Mouse (Mus musculus) heart, adult 2 months (tissue): Measurements from ENCODE around the gene Tfap4.
A peak's percentile ranks its signal among the peaks of the same experiment; 100 is the strongest.

Experiments
- CTCF ChIP-seq: fragments of 200-600 bp; IDR thresholded peaks from 2 replicates; pipeline ENCODE4 v1.8.1; 2022; ENCODE audit warnings: antibody characterized with exemption, mild to moderate bottlenecking, moderate library complexity
- EP300 ChIP-seq: fragments of 200-500 bp; IDR thresholded peaks from 2 replicates; pipeline ENCODE4 v1.6.1; 2011; ENCODE audit warnings: low read depth, low read length, control low read depth; ENCODE audit not compliant: insufficient read depth

GRCm38 (mm10) chr16:4606431-4607084, 46.9 kb upstream of the Tfap4 start:
- TF ChIP-seq EP300 (0 out of 2 replicates have a peak, but pooled peaks have one; percentile 9), CTCF (peak; percentile 81)
